In genomic region chr1:190911415-190912123, GRCm38 (mm10) we compare ENCODE assay signal across 7 mouse cellular contexts. TPM values are rescaled to one million over a fixed set of nuclear protein-coding genes. Genes with fewer than 3 reads are reported as not detected.
DNase-seq lines count a peak whose midpoint lies in the region; ATAC-seq and TF ChIP-seq lines count a peak whose summit lies in the region.

Gene Rps6kc1, minus strand, starts transcription at chr1:190911770.

- no peaks in the 10 kb centered on the region for H3K36me3 ChIP-seq in embryonic facial prominence, embryonic 12.5 days
- no peaks in the 10 kb centered on the region for H3K36me3 ChIP-seq in kidney, adult 2 months (ENCODE audit: control insufficient read depth, insufficient read depth, low read length)
- no peaks in the 10 kb centered on the region for H3K36me3 ChIP-seq in limb, embryonic 12.5 days
- H3K36me3 ChIP-seq in midbrain, embryonic 14.5 days (ENCODE audit: control insufficient read depth, insufficient read depth, low read length) = no peaks in the 10 kb centered on the region

- H3K27me3 ChIP-seq in embryonic facial prominence, embryonic 12.5 days = no peaks in the 10 kb centered on the region
- H3K27me3 ChIP-seq in kidney, adult 2 months (replicated peaks; ENCODE audit: control insufficient read depth, insufficient read depth, low read length) = no peaks in the 10 kb centered on the region
- H3K27me3 ChIP-seq in limb, embryonic 12.5 days = no peaks in the 10 kb centered on the region
- H3K27me3 ChIP-seq in midbrain, embryonic 14.5 days (ENCODE audit: control insufficient read depth, insufficient read depth, low read length) = no peaks in the 10 kb centered on the region

- WGBS in embryonic facial prominence, embryonic 12.5 days = under 1% methylated on average over 47 of the region's 47 CpGs
- under 1% methylated on average over 47 of the region's 47 CpGs for WGBS in kidney, adult 2 months
- WGBS in limb, embryonic 12.5 days = under 1% methylated on average over 47 of the region's 47 CpGs
- under 1% methylated on average over 47 of the region's 47 CpGs for WGBS in midbrain, embryonic 14.5 days

- peak; percentile 84 for DNase-seq in adrenal gland, postnatal 25 days
- peak; percentile 86 to 91 for DNase-seq in heart, adult 18-20 months
- DNase-seq in kidney, adult 2 months = peak; percentile 87
- peak; percentile 92 for DNase-seq in midbrain, embryonic 14.5 days
- DNase-seq in spleen, adult 18-20 months = peak; percentile 26 to 63

- peak; percentile 88 for ATAC-seq in embryonic facial prominence, embryonic 12.5 days (ENCODE audit: insufficient number of reproducible peaks, insufficient read depth, low FRiP score, low TSS enrichment)
- ATAC-seq in limb, embryonic 12.5 days (ENCODE audit: insufficient number of reproducible peaks, insufficient read depth, low FRiP score, low TSS enrichment, low read depth) = peak; percentile 89
- ATAC-seq in midbrain, embryonic 14.5 days (ENCODE audit: low FRiP score, low TSS enrichment) = peak; percentile 94

- peak within 1 kb of the TSS; percentile 81 for H3K4me3 ChIP-seq in embryonic facial prominence, embryonic 12.5 days
- H3K4me3 ChIP-seq in kidney, adult 2 months (ENCODE audit: insufficient read depth, low read depth, low read length) = peak within 1 kb of the TSS; percentile 79
- peak within 1 kb of the TSS; percentile 83 for H3K4me3 ChIP-seq in limb, embryonic 12.5 days (replicated peaks)
- H3K4me3 ChIP-seq in midbrain, embryonic 14.5 days (replicated peaks; ENCODE audit: low read depth, low read length) = peak within 1 kb of the TSS; percentile 86

- 0 out of 2 replicates have a peak within 1 kb of the TSS, but pooled peaks have one; percentile 23 for H3K27ac ChIP-seq in embryonic facial prominence, embryonic 12.5 days
- H3K27ac ChIP-seq in kidney, adult 2 months (ENCODE audit: insufficient read depth, low read depth, low read length) = no peak within 1 kb of the TSS
- H3K27ac ChIP-seq in limb, embryonic 12.5 days = peak within 1 kb of the TSS; percentile 41; the same call in 1 of the 2 replicates
- H3K27ac ChIP-seq in midbrain, embryonic 14.5 days (replicated peaks; ENCODE audit: low read depth, low read length) = peak within 1 kb of the TSS; percentile 86

- H3K9me3 ChIP-seq in embryonic facial prominence, embryonic 12.5 days = no peaks in the 10 kb centered on the region
- no peaks in the 10 kb centered on the region for H3K9me3 ChIP-seq in limb, embryonic 12.5 days
- H3K9me3 ChIP-seq in midbrain, embryonic 14.5 days (ENCODE audit: control insufficient read depth, low read length) = no peaks in the 10 kb centered on the region

- H3K4me2 ChIP-seq in embryonic facial prominence, embryonic 12.5 days (replicated peaks) = peak within 1 kb of the TSS; percentile 81
- H3K4me2 ChIP-seq in limb, embryonic 12.5 days = peak within 1 kb of the TSS; percentile 83
- peak within 1 kb of the TSS; percentile 87 for H3K4me2 ChIP-seq in midbrain, embryonic 14.5 days (ENCODE audit: low read length)

- H3K4me1 ChIP-seq in embryonic facial prominence, embryonic 12.5 days = peaks cover 12% of the 10 kb centered on the region; the same call in 1 of the 2 replicates
- no peaks in the 10 kb centered on the region; the same call in 1 of the 2 replicates for H3K4me1 ChIP-seq in kidney, adult 2 months (ENCODE audit: control insufficient read depth, insufficient read depth, low read length)
- peaks cover 15% of the 10 kb centered on the region for H3K4me1 ChIP-seq in limb, embryonic 12.5 days (replicated peaks)
- H3K4me1 ChIP-seq in midbrain, embryonic 14.5 days (ENCODE audit: control insufficient read depth, insufficient read depth, low read length) = peaks cover 18% of the 10 kb centered on the region

- peak; percentile 70 for TF ChIP-seq POLR2A in kidney, adult 2 months (IDR thresholded peaks at IDR 0.05; ENCODE audit: low read depth, low read length)

- H3K9ac ChIP-seq in embryonic facial prominence, embryonic 12.5 days = peak within 1 kb of the TSS; percentile 72
- H3K9ac ChIP-seq in limb, embryonic 12.5 days (replicated peaks) = peak within 1 kb of the TSS; percentile 80
- peak within 1 kb of the TSS; percentile 93 for H3K9ac ChIP-seq in midbrain, embryonic 14.5 days (replicated peaks; ENCODE audit: low read length)

- no peak for TF ChIP-seq CTCF in kidney, adult 2 months (conservative IDR thresholded peaks at IDR 0.05; ENCODE audit: insufficient read depth, insufficient read length, low read depth, low read length)

RNA-seq across cellular contexts. Expression of gene Rps6kc1, which starts in this region (rescaled TPM):
- total RNA-seq in adrenal gland, postnatal 25 days (2021) = 24.9 and 27.1 TPM in 2 replicates
- polyA plus RNA-seq in embryonic facial prominence, embryonic 12.5 days (2016; fragmentation: Nextera tagmentation; extraction: Ambion mirVana) = 19.5 and 21.1 TPM in 2 replicates
- 10 to 100 TPM; 16.6 to 19.8 TPM for total RNA-seq in heart, adult 18-20 months (2021)
- polyA plus RNA-seq in kidney, adult 2 months (2012; rRNA removed) = 5.8 and 8.3 TPM in 2 replicates
- 17.8 and 20.6 TPM in 2 replicates for polyA plus RNA-seq in limb, embryonic 12.5 days (2016; fragmentation: Nextera tagmentation; extraction: Ambion mirVana)
- 29.8 and 31.0 TPM in 2 replicates for polyA plus RNA-seq in midbrain, embryonic 14.5 days (2014; fragmentation: Nextera tagmentation; extraction: Ambion mirVana)
